Mouse (Mus musculus): ENCODE measurements around the gene Ampd3. TPM values are rescaled to one million over a fixed set of nuclear protein-coding genes. Genes with fewer than 3 reads are reported as not detected.

Gene Ampd3
- polyA plus RNA-seq, 1 experiment from 2014 or later = 1.5 TPM

DNA sequence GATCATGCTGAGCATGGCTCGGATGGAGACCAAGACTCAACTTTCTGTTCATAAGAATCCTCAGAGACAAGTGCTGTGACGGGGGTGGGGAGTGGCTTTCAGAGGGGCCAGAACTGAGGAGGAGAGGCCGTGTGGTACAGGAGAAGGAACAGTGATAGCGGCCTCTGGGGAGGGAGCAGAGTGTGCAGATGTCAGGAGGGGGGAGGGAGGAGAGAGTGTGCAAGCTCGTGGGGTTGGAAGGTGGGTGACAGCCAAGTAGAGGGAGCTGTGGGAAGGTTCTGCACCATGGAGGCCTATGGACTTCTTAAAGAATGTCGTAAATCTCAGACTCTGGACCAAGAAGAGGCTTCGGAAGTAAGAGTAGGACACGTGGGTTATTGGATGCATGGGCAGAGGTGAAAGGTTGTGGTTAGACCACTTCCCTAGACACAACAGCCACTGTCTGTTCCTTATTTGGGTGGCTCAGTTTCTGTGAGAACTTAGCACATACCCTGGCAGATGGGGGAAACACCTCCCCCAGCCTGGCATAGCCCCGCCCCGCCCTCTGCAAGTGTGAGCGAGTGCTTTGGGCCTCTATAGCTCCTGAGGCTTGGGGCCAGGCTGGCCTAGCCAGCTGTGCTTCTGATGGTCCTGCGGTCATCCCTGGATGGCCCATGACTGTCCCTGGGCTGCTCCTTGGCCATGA lies 28.5 kb downstream of the Ampd3 start:
- no peak for ATAC-seq (ENCODE audit: insufficient read depth, low FRiP score, low TSS enrichment)
- H3K27ac ChIP-seq (ENCODE audit: low read depth, low read length) = no peak overlapping the region

DNA sequence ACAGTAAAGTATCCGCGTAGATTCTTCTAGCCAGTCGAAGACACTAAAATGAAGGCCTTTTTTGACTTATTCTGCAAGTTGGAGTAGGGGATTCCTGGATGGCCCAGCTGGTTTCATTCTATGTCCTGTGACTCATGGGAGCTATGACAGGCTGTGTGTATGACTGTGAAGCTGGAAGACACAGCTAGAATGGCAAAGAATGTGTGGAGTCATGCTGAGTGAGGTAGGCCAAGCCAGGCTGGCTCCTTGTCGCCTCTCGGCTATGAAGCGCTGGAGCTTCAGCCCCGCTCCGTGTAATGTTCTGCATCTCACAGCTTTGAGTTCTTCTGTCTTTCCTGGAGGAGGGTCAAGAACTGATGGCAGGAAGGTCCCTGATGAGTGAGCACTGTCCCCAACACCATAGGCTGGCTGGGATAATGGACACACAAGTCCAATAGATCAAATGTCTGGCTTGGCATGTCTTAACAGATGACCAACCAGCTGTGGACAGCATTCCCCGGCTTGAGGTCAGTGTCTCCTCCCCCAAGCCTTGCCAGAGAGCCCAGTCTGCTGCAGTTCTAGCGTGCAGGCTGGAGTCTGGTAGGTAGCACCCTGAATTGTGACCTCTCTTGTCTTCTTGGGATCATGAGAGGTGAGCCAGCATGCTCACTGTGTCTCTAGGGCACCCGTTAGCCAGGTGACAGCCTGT lies 29.9 kb downstream of the Ampd3 start:
- H3K4me3 ChIP-seq (ENCODE audit: low read depth, low read length) = no peak overlapping the region
- no peaks in the 10 kb centered on the region for H3K27me3 ChIP-seq (ENCODE audit: control insufficient read depth, insufficient read depth, low read length)
- H3K9me3 ChIP-seq (ENCODE audit: control insufficient read depth, low read length) = no peaks in the 10 kb centered on the region
- whole genome bisulfite sequencing = 81% methylated on average over 11 of the region's 11 CpGs
- H3K27ac ChIP-seq (ENCODE audit: low read depth, low read length) = no peak overlapping the region
- ATAC-seq (ENCODE audit: insufficient read depth, low FRiP score, low TSS enrichment) = no peak
- H3K9ac ChIP-seq (ENCODE audit: low read length) = no peak overlapping the region
- no peaks in the 10 kb centered on the region for H3K36me3 ChIP-seq (ENCODE audit: control insufficient read depth, insufficient read depth, low read length)
- no peak for DNase-seq (ENCODE audit: low spot score)
- no peaks in the 10 kb centered on the region for H3K4me1 ChIP-seq (ENCODE audit: control insufficient read depth, insufficient read depth, low read length)
- no peak overlapping the region for H3K4me2 ChIP-seq (ENCODE audit: low read depth)

More for the DNA sequence above, 28.5 kb downstream of the Ampd3 start:
- no peaks in the 10 kb centered on the region for H3K27me3 ChIP-seq (ENCODE audit: control insufficient read depth, insufficient read depth, low read length)
- no peaks in the 10 kb centered on the region for H3K36me3 ChIP-seq (ENCODE audit: control insufficient read depth, insufficient read depth, low read length)
- no peak overlapping the region for H3K4me2 ChIP-seq (ENCODE audit: low read depth)
- no peaks in the 10 kb centered on the region for H3K4me1 ChIP-seq (ENCODE audit: control insufficient read depth, insufficient read depth, low read length)
- H3K9me3 ChIP-seq (ENCODE audit: control insufficient read depth, low read length) = no peaks in the 10 kb centered on the region
- H3K9ac ChIP-seq (ENCODE audit: low read length) = no peak overlapping the region
- no peak for DNase-seq (ENCODE audit: low spot score)
- 74% methylated on average over 12 of the region's 12 CpGs for WGBS
- no peak overlapping the region for H3K4me3 ChIP-seq (ENCODE audit: low read depth, low read length)

DNA sequence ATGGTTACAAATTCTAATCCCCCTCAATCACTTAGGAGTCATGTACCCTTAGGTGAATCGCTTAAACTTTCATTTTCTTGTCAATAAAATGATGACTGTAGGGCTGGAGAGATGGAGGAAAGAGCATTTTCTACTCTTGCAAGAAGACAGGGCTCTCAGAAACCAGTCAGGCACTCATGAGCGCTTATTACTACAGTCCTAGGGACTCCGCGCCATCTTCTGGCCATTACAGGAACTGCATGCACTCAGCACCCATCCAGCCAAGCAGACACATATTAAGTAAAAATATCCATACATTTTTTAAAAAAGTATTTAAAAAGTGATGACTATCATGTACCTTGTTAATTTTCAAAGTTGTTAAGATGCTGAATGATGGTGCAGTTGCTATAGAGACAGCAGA lies 33.0 kb downstream of the Ampd3 start:
- 2% methylated on average over 4 of the region's 4 CpGs for WGBS
- Histone ChIP-seq H3K27me3 (ENCODE audit: control insufficient read depth, insufficient read depth, low read length) (no peaks in the 10 kb centered on the region), H3K4me3 (ENCODE audit: low read depth, low read length) (no peak overlapping the region), H3K27ac (ENCODE audit: low read depth, low read length) (no peak overlapping the region), H3K36me3 (ENCODE audit: control insufficient read depth, insufficient read depth, low read length) (no peaks in the 10 kb centered on the region), H3K9ac (ENCODE audit: low read length) (no peak overlapping the region), H3K4me1 (ENCODE audit: control insufficient read depth, insufficient read depth, low read length) (no peaks in the 10 kb centered on the region), H3K4me2 (ENCODE audit: low read depth) (no peak overlapping the region), H3K9me3 (ENCODE audit: control insufficient read depth, low read length) (no peaks in the 10 kb centered on the region)
- peak; percentile 71 for DNase-seq (ENCODE audit: low spot score)
- peak; percentile 62; the same call in 1 of the 2 replicates for ATAC-seq (ENCODE audit: insufficient read depth, low FRiP score, low TSS enrichment)

DNA sequence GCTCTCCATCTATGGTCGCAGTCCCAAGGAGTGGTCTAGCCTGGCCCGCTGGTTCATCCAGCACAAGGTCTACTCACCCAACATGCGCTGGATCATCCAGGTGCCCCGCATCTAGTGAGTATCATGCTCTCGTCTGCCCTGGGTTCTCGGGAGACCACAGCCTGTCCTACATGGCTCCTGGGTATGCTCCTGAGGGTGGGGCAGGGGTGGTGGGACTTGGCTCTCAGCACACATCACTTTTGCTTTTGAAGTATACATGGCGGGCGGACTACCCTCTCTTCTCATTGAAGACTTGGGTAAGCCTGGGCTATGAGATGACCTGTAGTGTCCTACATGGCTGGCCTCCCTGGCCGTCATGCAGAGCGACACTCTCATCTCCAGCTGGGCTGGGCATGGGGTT lies 35.1 kb downstream of the Ampd3 start:
- WGBS = 94% methylated on average over 10 of the region's 10 CpGs
- Histone ChIP-seq H3K27me3 (ENCODE audit: control insufficient read depth, insufficient read depth, low read length) (no peaks in the 10 kb centered on the region), H3K9ac (ENCODE audit: low read length) (no peak overlapping the region), H3K4me3 (ENCODE audit: low read depth, low read length) (no peak overlapping the region), H3K4me1 (ENCODE audit: control insufficient read depth, insufficient read depth, low read length) (no peaks in the 10 kb centered on the region), H3K4me2 (ENCODE audit: low read depth) (no peak overlapping the region), H3K36me3 (ENCODE audit: control insufficient read depth, insufficient read depth, low read length) (no peaks in the 10 kb centered on the region), H3K27ac (ENCODE audit: low read depth, low read length) (no peak overlapping the region), H3K9me3 (ENCODE audit: control insufficient read depth, low read length) (no peaks in the 10 kb centered on the region)
- no peak for DNase-seq (ENCODE audit: low spot score)
- ATAC-seq (ENCODE audit: insufficient read depth, low FRiP score, low TSS enrichment) = no peak

DNA sequence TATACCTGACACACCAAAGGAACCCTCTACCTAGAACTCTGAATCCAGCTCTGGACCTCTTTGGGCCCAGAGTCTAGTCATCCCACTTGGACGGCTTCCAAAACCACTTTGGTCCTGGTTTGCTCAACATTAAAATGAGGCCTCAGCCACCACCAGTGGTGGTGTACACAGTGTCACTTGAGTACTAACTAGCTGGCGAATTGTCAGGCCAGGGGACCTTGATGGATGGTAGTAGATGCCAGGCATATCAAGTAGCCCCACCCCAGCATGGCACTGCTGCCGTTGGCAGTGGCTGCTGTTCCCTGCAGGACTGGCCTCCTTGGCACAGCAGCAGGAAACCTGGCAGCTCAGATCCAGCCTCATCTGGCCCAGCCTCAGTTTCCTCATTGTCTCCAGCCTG lies 36.3 kb downstream of the Ampd3 start:
- no peak for ATAC-seq (ENCODE audit: insufficient read depth, low FRiP score, low TSS enrichment)
- no peak overlapping the region for H3K4me3 ChIP-seq (ENCODE audit: low read depth, low read length)
- WGBS = 90% methylated on average over 3 of the region's 3 CpGs
- H3K36me3 ChIP-seq (ENCODE audit: control insufficient read depth, insufficient read depth, low read length) = no peaks in the 10 kb centered on the region
- H3K9ac ChIP-seq (ENCODE audit: low read length) = no peak overlapping the region
- H3K27me3 ChIP-seq (ENCODE audit: control insufficient read depth, insufficient read depth, low read length) = no peaks in the 10 kb centered on the region
- no peak overlapping the region for H3K4me2 ChIP-seq (ENCODE audit: low read depth)
- no peaks in the 10 kb centered on the region for H3K4me1 ChIP-seq (ENCODE audit: control insufficient read depth, insufficient read depth, low read length)
- DNase-seq (ENCODE audit: low spot score) = no peak
- no peak overlapping the region for H3K27ac ChIP-seq (ENCODE audit: low read depth, low read length)
- H3K9me3 ChIP-seq (ENCODE audit: control insufficient read depth, low read length) = no peaks in the 10 kb centered on the region

DNA sequence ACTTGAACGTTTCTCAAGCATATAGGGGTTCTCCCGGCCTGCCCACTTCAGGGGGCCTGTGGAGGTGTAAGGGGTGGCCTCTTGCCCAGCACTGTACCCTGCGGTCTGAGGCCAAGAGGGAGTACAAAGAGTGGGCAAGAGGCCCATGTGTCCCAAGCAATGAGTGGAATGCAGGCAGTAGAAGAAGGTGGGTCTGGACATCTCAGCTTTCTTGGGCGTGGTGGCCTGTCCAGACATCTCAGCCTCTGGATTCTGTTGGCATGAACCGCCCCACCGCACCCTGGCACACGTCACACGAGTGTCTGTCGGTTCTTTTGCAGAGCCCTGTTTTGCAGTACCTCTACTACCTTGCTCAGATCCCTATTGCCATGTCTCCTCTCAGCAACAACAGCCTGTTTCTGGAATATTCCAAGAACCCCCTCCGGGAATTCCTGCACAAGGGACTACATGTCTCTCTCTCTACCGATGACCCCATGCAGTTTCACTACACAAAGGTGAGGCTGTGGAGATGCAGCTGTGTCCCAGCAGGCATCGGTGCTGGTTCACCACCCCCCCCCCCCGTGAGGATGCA lies 39.5 kb downstream of the Ampd3 start:
- no peaks in the 10 kb centered on the region for H3K36me3 ChIP-seq (ENCODE audit: control insufficient read depth, insufficient read depth, low read length)
- H3K4me1 ChIP-seq (ENCODE audit: control insufficient read depth, insufficient read depth, low read length) = no peaks in the 10 kb centered on the region
- H3K4me2 ChIP-seq (ENCODE audit: low read depth) = no peak overlapping the region
- H3K9ac ChIP-seq (ENCODE audit: low read length) = no peak overlapping the region
- 91% methylated on average over 13 of the region's 13 CpGs for WGBS
- H3K27me3 ChIP-seq (ENCODE audit: control insufficient read depth, insufficient read depth, low read length) = no peaks in the 10 kb centered on the region
- DNase-seq (ENCODE audit: low spot score) (no peak), ATAC-seq (ENCODE audit: insufficient read depth, low FRiP score, low TSS enrichment) (no peak)
- no peak overlapping the region for H3K27ac ChIP-seq (ENCODE audit: low read depth, low read length)
- no peak overlapping the region for H3K4me3 ChIP-seq (ENCODE audit: low read depth, low read length)
- H3K9me3 ChIP-seq (ENCODE audit: control insufficient read depth, low read length) = no peaks in the 10 kb centered on the region

DNA sequence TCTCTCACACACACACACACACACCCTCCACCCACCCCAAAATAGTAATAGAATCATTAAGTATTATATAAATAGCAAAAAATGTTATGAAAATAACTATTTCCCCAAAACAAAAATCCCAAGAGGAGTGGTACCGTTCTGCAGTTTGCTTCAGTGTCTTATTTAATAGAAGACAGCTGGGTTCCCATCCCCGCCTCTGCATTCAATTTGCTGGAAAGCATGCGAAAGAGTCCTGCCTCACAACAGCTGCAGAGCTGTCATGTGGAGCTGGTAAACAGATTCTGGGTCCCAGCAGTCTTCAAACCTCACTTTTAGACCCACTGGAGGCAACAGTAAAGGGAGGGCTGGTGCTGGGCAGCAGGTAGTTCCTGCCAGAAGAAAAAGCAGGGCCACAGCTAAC lies 41.0 kb downstream of the Ampd3 start:
- DNase-seq (ENCODE audit: low spot score) (no peak), ATAC-seq (ENCODE audit: insufficient read depth, low FRiP score, low TSS enrichment) (no peak)
- no peaks in the 10 kb centered on the region for H3K9me3 ChIP-seq (ENCODE audit: control insufficient read depth, low read length)
- H3K9ac ChIP-seq (ENCODE audit: low read length) = no peak overlapping the region
- H3K36me3 ChIP-seq (ENCODE audit: control insufficient read depth, insufficient read depth, low read length) = no peaks in the 10 kb centered on the region
- WGBS = 66% methylated on average over 3 of the region's 3 CpGs
- no peak overlapping the region for H3K4me3 ChIP-seq (ENCODE audit: low read depth, low read length)
- no peaks in the 10 kb centered on the region for H3K4me1 ChIP-seq (ENCODE audit: control insufficient read depth, insufficient read depth, low read length)
- no peak overlapping the region for H3K27ac ChIP-seq (ENCODE audit: low read depth, low read length)
- no peaks in the 10 kb centered on the region for H3K27me3 ChIP-seq (ENCODE audit: control insufficient read depth, insufficient read depth, low read length)
- H3K4me2 ChIP-seq (ENCODE audit: low read depth) = no peak overlapping the region

DNA sequence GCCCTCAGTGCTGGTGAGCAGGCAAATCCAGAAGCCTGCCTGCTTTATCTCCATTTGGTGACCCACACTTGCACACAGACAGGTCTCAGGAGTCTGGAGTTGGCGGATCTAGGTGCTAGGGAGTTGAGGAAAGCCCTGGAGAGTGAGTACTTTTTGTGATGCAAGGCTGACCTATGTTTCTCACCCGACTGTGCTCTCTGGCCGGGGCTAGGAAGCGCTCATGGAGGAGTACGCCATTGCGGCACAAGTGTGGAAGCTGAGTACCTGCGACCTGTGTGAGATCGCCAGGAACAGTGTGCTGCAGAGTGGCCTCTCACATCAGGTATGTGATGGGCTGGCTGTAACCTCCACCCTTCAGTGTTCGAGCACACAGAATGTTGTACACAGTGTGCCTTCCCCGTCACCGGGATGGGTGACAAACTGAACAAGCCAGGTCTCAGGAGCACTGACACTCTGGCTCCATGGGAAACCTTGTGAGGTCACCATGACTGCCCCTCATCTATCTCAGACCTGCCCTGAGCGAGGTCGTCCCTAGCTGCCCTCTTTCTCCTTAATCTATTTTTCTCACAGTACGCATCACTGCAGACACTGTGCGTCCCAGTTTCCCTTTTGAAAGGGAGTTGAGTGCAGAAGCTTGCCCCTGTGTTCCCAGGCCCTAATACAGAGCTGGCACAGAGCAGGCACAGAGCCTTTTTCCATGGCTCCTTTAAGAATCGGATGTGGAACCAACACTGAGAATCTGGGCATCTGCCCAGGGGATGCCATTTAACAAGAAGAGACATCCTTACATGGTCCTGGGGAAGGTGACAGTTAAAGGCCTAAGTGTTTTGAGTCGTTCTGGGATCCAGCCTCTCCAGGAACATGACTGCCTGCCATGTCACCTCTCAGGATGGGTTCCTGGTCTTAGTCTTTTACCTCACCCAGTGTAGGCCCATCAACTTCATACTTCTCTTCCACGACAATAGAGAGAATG lies 41.9 kb downstream of the Ampd3 start:
- Histone ChIP-seq H3K9ac (ENCODE audit: low read length) (no peak overlapping the region), H3K4me3 (ENCODE audit: low read depth, low read length) (no peak overlapping the region), H3K4me1 (ENCODE audit: control insufficient read depth, insufficient read depth, low read length) (no peaks in the 10 kb centered on the region), H3K36me3 (ENCODE audit: control insufficient read depth, insufficient read depth, low read length) (no peaks in the 10 kb centered on the region), H3K4me2 (ENCODE audit: low read depth) (no peak overlapping the region), H3K27ac (ENCODE audit: low read depth, low read length) (no peak overlapping the region), H3K9me3 (ENCODE audit: control insufficient read depth, low read length) (no peaks in the 10 kb centered on the region), H3K27me3 (ENCODE audit: control insufficient read depth, insufficient read depth, low read length) (no peaks in the 10 kb centered on the region)
- DNase-seq (ENCODE audit: low spot score) (no peak), ATAC-seq (ENCODE audit: insufficient read depth, low FRiP score, low TSS enrichment) (no peak)
- WGBS = 91% methylated on average over 18 of the region's 18 CpGs
